Mouse (Mus musculus): ENCODE measurements around the gene E330017A01Rik.

- TF ChIP-seq CTCF (IDR thresholded peaks at IDR 0.05; ENCODE audit: low read depth): no peak
- no peak for TF ChIP-seq EP300 (IDR thresholded peaks at IDR 0.05; ENCODE audit: low read depth)
Measured at GRCm38 (mm10) chr16:58607101-58607500, 31.4 kb downstream of the E330017A01Rik start.

Data from liver, embryonic 14.5 days (tissue).